Mouse (Mus musculus) spleen, adult 2 months (tissue): Measurements from ENCODE around the gene Slco3a1. TPM values are rescaled to one million over a fixed set of nuclear protein-coding genes. Genes with fewer than 3 reads are reported as not detected.

Experiments
- DNase-seq, 2 experiments: peaks; one replicate each; pipeline versions ENCODE4 v3.0.0 to v3.0.0-alpha.2; 2012 to 2021; ENCODE audit warnings: low spot score in 2 of 2, low read depth in 1 of 2
- H3K27ac ChIP-seq: fragments of 200-500 bp; 2 replicates; pipeline ENCODE4 v1.5.1; 2012; ENCODE audit warnings: low read length, inconsistent platforms; ENCODE audit not compliant: insufficient read depth
- H3K27me3 ChIP-seq: fragments of 200-500 bp; 2 replicates; pipeline ENCODE4 v1.6.1; 2012; ENCODE audit warnings: mild to moderate bottlenecking, moderate library complexity, low read length, inconsistent platforms; ENCODE audit not compliant: control insufficient read depth, insufficient read depth
- H3K36me3 ChIP-seq: fragments of 200-500 bp; 2 replicates; pipeline ENCODE4 v1.6.1; 2012; ENCODE audit warnings: mild to moderate bottlenecking, low read length, inconsistent platforms; ENCODE audit not compliant: control insufficient read depth, insufficient read depth
- H3K4me1 ChIP-seq: fragments of 200-500 bp; 2 replicates; pipeline ENCODE4 v1.6.1; 2011; ENCODE audit warnings: inconsistent platforms; ENCODE audit not compliant: control insufficient read depth, insufficient read depth, insufficient read length
- H3K4me3 ChIP-seq: fragments of 200-500 bp; 2 replicates; pipeline ENCODE4 v1.5.1; 2011; ENCODE audit warnings: mild to moderate bottlenecking, inconsistent platforms; ENCODE audit not compliant: insufficient read depth, insufficient read length; ENCODE audit errors: extremely low read depth
- CTCF ChIP-seq: fragments of 200-500 bp; IDR thresholded peaks from 2 replicates; pipeline ENCODE4 v1.5.1; 2011; ENCODE audit warnings: mild to moderate bottlenecking, inconsistent platforms; ENCODE audit not compliant: insufficient read depth, insufficient read length, insufficient replicate concordance; ENCODE audit errors: extremely low read depth
- POLR2A ChIP-seq: fragments of 200-500 bp; IDR thresholded peaks from 2 replicates; pipeline ENCODE4 v1.6.1; 2011; ENCODE audit warnings: low read depth, low read length, inconsistent platforms
- WGBS: fragments of 180-500 bp; shearing (Covaris S2); methylation state at CpG from one replicate; pipeline ENCODE4 v1.1.7; 2018; 5-methylcytosine and 5-hydroxymethylcytosine counted together
- polyA plus RNA-seq: library from polyadenylated mRNA; depleted of rRNA; stranded (reverse); fragments of >200 nt; gene quantifications from 2 replicates; pipeline ENCODE4 v1.2.3, GENCODE M21; 2012

Gene Slco3a1
- polyA plus RNA-seq, 1 experiment: 23.1 TPM

DNA sequence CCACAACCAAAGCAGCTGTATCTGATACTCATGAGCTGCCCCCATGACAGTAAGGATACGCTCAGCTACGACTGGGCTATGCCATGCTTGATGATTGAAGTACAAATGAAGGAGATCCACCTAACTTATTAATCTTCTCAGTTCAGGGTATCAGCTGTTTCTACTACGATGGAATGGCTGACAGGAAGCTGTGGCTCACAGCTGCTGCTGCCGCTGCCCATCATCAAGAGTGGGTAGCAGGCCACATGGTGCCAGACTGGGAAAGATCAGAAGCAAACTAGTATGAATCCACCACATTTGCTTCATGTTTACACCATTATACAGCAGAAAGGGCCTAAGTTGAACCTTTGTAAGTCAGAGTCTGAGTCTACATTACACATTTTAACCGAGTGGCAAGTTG, 109.4 kb downstream of the Slco3a1 start:
- Histone ChIP-seq H3K36me3 (no peaks in the 10 kb centered on the region), H3K27ac (no peak overlapping the region), H3K4me3 (no peak overlapping the region), H3K27me3 (no peaks in the 10 kb centered on the region), H3K4me1 (no peaks in the 10 kb centered on the region)
- no peak for DNase-seq
- no peak for TF ChIP-seq CTCF
- no peak for TF ChIP-seq POLR2A
- 65% methylated on average over 5 of the region's 5 CpGs for WGBS

GRCm38 (mm10) chr7:74442380-74442779, 112.2 kb downstream of the Slco3a1 start:
- H3K27me3 ChIP-seq: no peaks in the 10 kb centered on the region
- no peak overlapping the region for H3K27ac ChIP-seq
- no peaks in the 10 kb centered on the region for H3K36me3 ChIP-seq
- H3K4me3 ChIP-seq: no peak overlapping the region
- TF ChIP-seq CTCF (no peak), POLR2A (no peak)
- no peaks in the 10 kb centered on the region for H3K4me1 ChIP-seq
- 16% methylated on average over 5 of the region's 5 CpGs for WGBS
- DNase-seq: no peak

DNA sequence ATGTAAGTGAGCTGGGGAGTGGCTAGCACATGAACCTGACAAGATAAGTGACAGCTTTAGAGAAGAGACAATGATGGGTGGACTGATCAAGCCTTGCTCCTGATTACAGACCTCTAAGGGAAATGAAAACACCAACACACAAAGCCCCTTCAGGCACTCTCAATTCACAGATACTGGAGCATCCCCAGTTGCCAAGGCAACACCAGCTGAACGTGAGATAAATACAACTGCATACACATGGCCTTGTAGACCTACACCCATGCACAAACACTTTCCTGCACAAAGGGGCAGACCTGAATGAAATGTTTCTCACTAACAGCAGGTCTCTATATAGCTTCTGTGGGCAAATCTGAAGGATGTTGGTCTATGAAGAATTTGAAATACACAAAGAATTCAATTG, 117.0 kb downstream of the Slco3a1 start:
- Histone ChIP-seq H3K36me3 (no peaks in the 10 kb centered on the region), H3K27me3 (no peaks in the 10 kb centered on the region; the same call in 1 of the 2 replicates), H3K4me3 (no peak overlapping the region), H3K4me1 (no peaks in the 10 kb centered on the region), H3K27ac (no peak overlapping the region)
- no peak for DNase-seq
- TF ChIP-seq CTCF (no peak), POLR2A (no peak)
- WGBS: 70% methylated on average over 1 of the region's 1 CpGs

GRCm38 (mm10) chr7:74436642-74437041, 117.9 kb downstream of the Slco3a1 start:
- no peaks in the 10 kb centered on the region for H3K36me3 ChIP-seq
- H3K27me3 ChIP-seq: no peaks in the 10 kb centered on the region; the same call in 1 of the 2 replicates
- DNase-seq: no peak
- H3K27ac ChIP-seq: no peak overlapping the region
- TF ChIP-seq CTCF (no peak), POLR2A (no peak)
- 83% methylated on average over 2 of the region's 2 CpGs for WGBS
- H3K4me3 ChIP-seq: no peak overlapping the region
- H3K4me1 ChIP-seq: no peaks in the 10 kb centered on the region

- Histone ChIP-seq H3K4me3 (no peak overlapping the region), H3K27ac (no peak overlapping the region), H3K27me3 (no peaks in the 10 kb centered on the region; the same call in 1 of the 2 replicates), H3K4me1 (no peaks in the 10 kb centered on the region), H3K36me3 (no peaks in the 10 kb centered on the region)
- 92% methylated on average over 2 of the region's 2 CpGs for WGBS
- no peak for DNase-seq
- no peak for TF ChIP-seq POLR2A
These were observed 121.6 kb downstream of the Slco3a1 start for GRCm38 (mm10) chr7:74432950-74433349.

GRCm38 (mm10) chr7:74429252-74429651, 125.3 kb downstream of the Slco3a1 start:
- Histone ChIP-seq H3K27ac (no peak overlapping the region), H3K4me3 (no peak overlapping the region), H3K36me3 (no peaks in the 10 kb centered on the region), H3K27me3 (no peaks in the 10 kb centered on the region), H3K4me1 (no peaks in the 10 kb centered on the region)
- TF ChIP-seq CTCF: no peak
- TF ChIP-seq POLR2A: no peak
- 85% methylated on average over 3 of the region's 3 CpGs for WGBS
- no peak for DNase-seq

DNA sequence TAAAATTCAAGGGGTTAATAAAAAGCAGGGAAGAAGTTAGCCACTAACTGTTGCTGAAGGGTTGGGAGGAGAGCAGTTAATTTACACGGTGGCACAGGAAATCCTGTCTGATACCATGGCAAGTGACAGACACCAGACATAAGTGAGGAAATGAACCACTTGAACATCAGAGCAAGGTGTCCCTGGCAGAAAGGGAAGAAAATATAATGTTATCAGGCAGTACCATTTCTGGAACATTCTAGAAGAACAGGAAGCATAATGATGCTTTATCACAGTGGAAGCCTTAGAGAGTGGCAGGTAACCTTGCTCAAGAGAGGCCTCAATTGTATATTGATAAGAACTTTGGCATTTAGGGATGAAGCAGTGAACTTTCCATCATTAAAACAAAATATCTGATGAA, 127.4 kb downstream of the Slco3a1 start:
- H3K27ac ChIP-seq: no peak overlapping the region
- no peaks in the 10 kb centered on the region for H3K27me3 ChIP-seq
- no peak overlapping the region for H3K4me3 ChIP-seq
- DNase-seq: no peak
- TF ChIP-seq CTCF (no peak), POLR2A (no peak)
- WGBS: 5% methylated on average over 1 of the region's 1 CpGs
- H3K4me1 ChIP-seq: no peaks in the 10 kb centered on the region
- no peaks in the 10 kb centered on the region for H3K36me3 ChIP-seq

GRCm38 (mm10) chr7:74425941-74426340, 128.6 kb downstream of the Slco3a1 start:
- H3K4me3 ChIP-seq: no peak overlapping the region
- H3K27me3 ChIP-seq: no peaks in the 10 kb centered on the region
- H3K27ac ChIP-seq: no peak overlapping the region
- no peaks in the 10 kb centered on the region for H3K4me1 ChIP-seq
- TF ChIP-seq POLR2A (no peak), CTCF (no peak)
- DNase-seq: no peak
- H3K36me3 ChIP-seq: no peaks in the 10 kb centered on the region
- WGBS: 87% methylated on average over 1 of the region's 1 CpGs
